Mouse (Mus musculus) cerebellum, adult 9-11 months (tissue): Measurements from ENCODE around the gene Fcrla.

Experiments
- DNase-seq: peaks from one replicate; pipeline ENCODE4 v3.0.0; 2022

The Fcrla gene

GRCm38 (mm10) chr1:170926941-170927340, 442 bp downstream of the Fcrla start:
- DNase-seq = no peak

GRCm38 (mm10) chr1:170924485-170924884, 2.9 kb downstream of the Fcrla start:
- DNase-seq = no peak

- no peak for DNase-seq
These were observed 8.1 kb downstream of the Fcrla start for GRCm38 (mm10) chr1:170919308-170919707.

GRCm38 (mm10) chr1:170915657-170916056, 11.7 kb downstream of the Fcrla start:
- no peak for DNase-seq

GRCm38 (mm10) chr1:170912891-170913615, 14.3 kb downstream of the Fcrla start, which contains the start of gene Fcrlb:
Fcrlb (minus strand) TSS chr1:170912941.
- no peak for DNase-seq

GRCm38 (mm10) chr1:170911907-170912660, 15.3 kb downstream of the Fcrla start:
- DNase-seq = no peak

GRCm38 (mm10) chr1:170908341-170908740, 19.0 kb downstream of the Fcrla start:
- peak; percentile 59 for DNase-seq

- DNase-seq = peak; percentile 58
These were observed 19.8 kb downstream of the Fcrla start for GRCm38 (mm10) chr1:170907456-170908191.

GRCm38 (mm10) chr1:170907111-170907455, 20.3 kb downstream of the Fcrla start:
- DNase-seq = peak; percentile 42

GRCm38 (mm10) chr1:170903485-170903884, 23.9 kb downstream of the Fcrla start:
- no peak for DNase-seq

- peak; percentile 73 for DNase-seq
These were observed 25.7 kb downstream of the Fcrla start for GRCm38 (mm10) chr1:170901536-170902238.

GRCm38 (mm10) chr1:170900799-170901467, 26.4 kb downstream of the Fcrla start:
- DNase-seq = peak; percentile 13

- DNase-seq = no peak
These were observed 28.8 kb downstream of the Fcrla start for GRCm38 (mm10) chr1:170898413-170899075.

- no peak for DNase-seq
These were observed 30.6 kb downstream of the Fcrla start for GRCm38 (mm10) chr1:170896651-170897281.

GRCm38 (mm10) chr1:170894603-170895602, 32.5 kb downstream of the Fcrla start:
- no peak for DNase-seq

GRCm38 (mm10) chr1:170892279-170892678, 35.1 kb downstream of the Fcrla start:
- no peak for DNase-seq

GRCm38 (mm10) chr1:170891646-170892045, 35.7 kb downstream of the Fcrla start:
- DNase-seq = no peak

GRCm38 (mm10) chr1:170889310-170889709, 38.1 kb downstream of the Fcrla start:
- DNase-seq = no peak

- DNase-seq = no peak
These were observed 41.3 kb downstream of the Fcrla start for GRCm38 (mm10) chr1:170886044-170886458.
